Mouse (Mus musculus): ENCODE results near the gene Lmf1. TPM values are rescaled to one million over a fixed set of nuclear protein-coding genes. Genes with fewer than 3 reads are reported as not detected.

The Lmf1 gene
- polyA plus RNA-seq, 1 experiment from 2014 or later = 20.9 TPM

DNA sequence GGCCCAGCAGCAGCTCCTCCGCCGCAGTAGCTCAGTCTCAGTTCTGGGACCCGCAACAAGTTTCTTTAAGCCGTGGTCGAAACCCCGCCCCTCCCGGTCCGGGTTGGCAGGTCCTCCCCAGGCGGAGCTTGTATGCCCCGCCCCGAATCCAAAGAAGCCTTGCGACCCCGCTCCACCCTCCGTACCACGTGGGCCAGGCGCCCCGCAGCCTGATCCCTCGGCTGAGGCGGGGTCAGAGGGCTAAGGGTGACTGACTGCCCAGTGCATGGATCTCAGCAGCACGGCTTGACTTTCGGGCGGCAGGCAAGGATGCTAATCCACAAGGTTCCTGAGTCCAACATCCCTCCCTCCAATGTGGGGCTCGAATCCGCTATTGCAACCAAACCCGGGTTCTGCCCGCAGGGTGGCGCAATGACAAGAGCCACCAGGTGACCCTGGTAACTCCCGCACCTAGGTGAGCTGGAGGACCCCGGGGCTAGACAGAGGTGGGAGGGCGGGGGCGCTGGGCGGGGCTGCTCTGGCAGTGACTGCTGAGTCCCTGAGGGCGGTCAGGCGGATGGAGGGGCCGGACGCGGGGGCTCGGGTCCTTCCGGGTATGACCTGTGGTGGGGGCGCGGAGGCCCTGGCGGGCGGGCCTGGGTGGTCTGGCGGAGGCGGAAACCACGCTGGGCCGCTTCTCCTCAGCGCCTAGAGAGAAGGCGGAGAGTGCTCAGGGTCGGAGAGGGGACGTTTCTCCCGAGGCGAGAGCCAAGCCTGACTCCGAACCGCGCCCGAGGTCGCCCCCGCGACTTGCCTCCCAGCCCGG is 8.0 kb upstream of the Lmf1 start, which contains the start of gene Sox8:
TSS of gene Sox8 (minus strand) at position 39 of the 805 bp plus-strand sequence.
- Histone ChIP-seq H3K9ac (peak within 1 kb of the TSS; percentile 69), H3K4me3 (peak within 1 kb of the TSS; percentile 53), H3K27ac (no peak within 1 kb of the TSS), H3K4me2 (peak within 1 kb of the TSS; percentile 82), H3K27me3 (peaks cover 48% of the 10 kb centered on the region), H3K4me1 (peaks cover 68% of the 10 kb centered on the region), H3K9me3 (replicated peaks) (no peaks in the 10 kb centered on the region), H3K36me3 (ENCODE audit: poor library complexity, severe bottlenecking) (peaks cover 9% of the 10 kb centered on the region; the same call in 1 of the 2 replicates)
- under 1% methylated on average over 60 of the region's 61 CpGs for WGBS
- peak; percentile 65 for ATAC-seq

DNA sequence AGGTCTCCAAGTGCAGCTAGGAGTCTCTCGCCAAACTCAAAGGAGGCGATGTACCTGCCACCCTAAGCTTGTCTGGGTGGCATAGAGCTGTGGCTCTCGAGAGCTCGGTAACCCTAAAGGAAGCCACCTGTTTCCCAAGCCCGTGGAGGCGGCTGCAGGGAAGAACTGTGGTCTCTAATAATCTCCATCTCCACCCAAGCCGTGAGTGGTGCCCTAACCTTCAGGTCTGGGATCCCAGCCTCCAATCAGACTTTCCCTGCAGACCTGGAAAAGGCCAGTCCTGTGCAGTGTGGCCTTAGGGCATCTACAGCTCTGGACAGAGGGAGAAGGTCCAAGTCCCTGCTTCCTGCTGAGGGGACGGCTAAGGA is 7.4 kb upstream of the Lmf1 start:
- H3K4me1 ChIP-seq = peaks cover 64% of the 10 kb centered on the region
- no peak for ATAC-seq

DNA sequence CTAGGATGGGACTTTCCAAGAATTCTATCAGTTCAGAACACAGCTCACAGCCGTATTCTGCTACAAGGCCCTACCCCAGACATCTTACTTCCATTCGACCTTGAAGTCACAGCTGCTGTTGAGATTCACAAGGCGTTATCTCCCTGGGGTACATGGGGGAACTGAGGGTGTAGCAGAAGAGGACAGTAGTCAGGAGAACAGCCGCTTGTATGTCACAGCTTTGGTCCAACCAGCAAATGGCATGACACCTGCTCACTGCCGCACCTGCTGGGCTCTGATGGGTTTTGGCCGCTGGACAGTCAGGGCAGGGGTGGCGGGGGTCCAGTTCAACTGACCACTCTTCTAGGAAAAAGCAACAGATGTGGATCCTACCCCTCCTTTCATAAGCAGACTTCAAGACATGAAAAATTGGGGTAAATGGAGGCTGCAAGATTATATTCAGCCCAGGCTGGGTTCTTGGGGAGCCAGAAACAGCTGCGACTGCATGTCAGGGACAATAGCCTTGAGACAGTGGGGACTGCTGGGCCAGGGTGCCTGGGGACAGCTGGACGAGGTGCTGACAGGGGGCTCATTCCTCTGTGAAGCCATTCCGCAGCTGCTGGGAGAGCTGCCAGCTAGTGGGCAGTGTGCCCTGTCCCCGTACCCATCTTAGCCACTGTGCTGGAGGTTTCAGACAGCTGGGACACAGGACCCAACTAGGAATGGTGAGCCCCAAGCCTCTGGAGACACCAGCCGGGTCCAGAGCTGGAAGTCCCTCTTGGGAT is 3.5 kb upstream of the Lmf1 start:
- Histone ChIP-seq H3K27me3 (peaks cover 31% of the 10 kb centered on the region), H3K4me3 (no peak overlapping the region), H3K4me1 (peaks cover 48% of the 10 kb centered on the region), H3K4me2 (no peak overlapping the region), H3K27ac (no peak overlapping the region), H3K9ac (0 out of 2 replicates have a peak overlapping the region, but pooled peaks have one; percentile 19), H3K36me3 (ENCODE audit: poor library complexity, severe bottlenecking) (no peaks in the 10 kb centered on the region), H3K9me3 (replicated peaks) (no peaks in the 10 kb centered on the region)
- WGBS = 64% methylated on average over 12 of the region's 12 CpGs
- no peak for ATAC-seq

More for the DNA sequence above, 7.4 kb upstream of the Lmf1 start:
- WGBS = 4% methylated on average over 8 of the region's 8 CpGs
- Histone ChIP-seq H3K4me3 (peak overlapping the region; percentile 53), H3K27ac (no peak overlapping the region), H3K4me2 (peak overlapping the region; percentile 82), H3K9me3 (replicated peaks) (no peaks in the 10 kb centered on the region), H3K36me3 (ENCODE audit: poor library complexity, severe bottlenecking) (peaks cover 9% of the 10 kb centered on the region; the same call in 1 of the 2 replicates), H3K9ac (peak overlapping the region; percentile 69), H3K27me3 (peaks cover 48% of the 10 kb centered on the region)

DNA sequence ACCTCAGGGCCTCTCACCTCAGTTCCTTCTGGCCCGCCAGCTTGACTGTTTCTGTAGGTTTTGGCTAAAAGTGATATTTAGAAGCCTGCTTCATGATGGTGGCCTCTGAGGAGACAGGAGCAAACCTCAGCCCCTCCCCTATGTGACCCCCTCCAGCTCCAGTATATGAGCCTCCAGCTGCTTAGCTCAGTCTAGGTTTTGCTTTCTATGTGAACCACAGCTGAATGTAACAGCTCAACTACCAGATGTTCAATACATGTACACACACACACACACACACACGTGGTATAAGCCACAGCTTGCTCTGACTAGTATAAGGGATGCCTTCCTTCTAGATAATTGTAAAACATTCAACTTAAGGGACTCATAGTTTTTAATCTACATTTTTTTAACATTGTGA is 2.9 kb upstream of the Lmf1 start:
- no peak overlapping the region for H3K9ac ChIP-seq
- ATAC-seq = no peak
- H3K36me3 ChIP-seq (ENCODE audit: poor library complexity, severe bottlenecking) = no peaks in the 10 kb centered on the region
- H3K27ac ChIP-seq = no peak overlapping the region
- H3K9me3 ChIP-seq (replicated peaks) = no peaks in the 10 kb centered on the region
- 74% methylated on average over 2 of the region's 2 CpGs for WGBS
- peaks cover 26% of the 10 kb centered on the region for H3K27me3 ChIP-seq
- H3K4me3 ChIP-seq = no peak overlapping the region
- peaks cover 42% of the 10 kb centered on the region for H3K4me1 ChIP-seq
- no peak overlapping the region for H3K4me2 ChIP-seq

DNA sequence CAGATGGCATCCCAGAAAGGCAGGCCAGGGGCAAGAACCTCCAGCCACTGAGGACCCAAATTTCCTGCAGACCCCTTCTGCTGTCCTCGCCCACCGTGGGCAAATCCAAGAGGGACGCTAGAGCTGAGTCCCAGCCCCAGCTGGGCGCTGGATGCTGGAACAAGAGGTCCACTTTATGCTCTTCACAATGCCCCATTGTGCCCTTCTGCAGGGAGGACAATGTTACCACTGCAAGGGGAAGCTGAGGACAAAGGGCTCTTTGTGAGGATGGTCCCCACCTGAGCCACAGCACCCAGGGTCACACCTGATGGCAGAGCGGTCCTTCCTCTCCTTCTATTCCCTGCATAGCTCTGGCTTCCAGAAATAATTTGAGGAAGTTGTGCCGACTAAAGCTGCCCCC is 1.6 kb upstream of the Lmf1 start:
- H3K27me3 ChIP-seq = peaks cover 15% of the 10 kb centered on the region
- H3K4me1 ChIP-seq = peaks cover 42% of the 10 kb centered on the region
- ATAC-seq = no peak
- H3K4me3 ChIP-seq = no peak overlapping the region
- H3K9ac ChIP-seq = no peak overlapping the region
- 42% methylated on average over 6 of the region's 6 CpGs for WGBS
- H3K9me3 ChIP-seq (replicated peaks) = no peaks in the 10 kb centered on the region
- H3K36me3 ChIP-seq (ENCODE audit: poor library complexity, severe bottlenecking) = no peaks in the 10 kb centered on the region
- no peak overlapping the region for H3K4me2 ChIP-seq
- no peak overlapping the region for H3K27ac ChIP-seq

DNA sequence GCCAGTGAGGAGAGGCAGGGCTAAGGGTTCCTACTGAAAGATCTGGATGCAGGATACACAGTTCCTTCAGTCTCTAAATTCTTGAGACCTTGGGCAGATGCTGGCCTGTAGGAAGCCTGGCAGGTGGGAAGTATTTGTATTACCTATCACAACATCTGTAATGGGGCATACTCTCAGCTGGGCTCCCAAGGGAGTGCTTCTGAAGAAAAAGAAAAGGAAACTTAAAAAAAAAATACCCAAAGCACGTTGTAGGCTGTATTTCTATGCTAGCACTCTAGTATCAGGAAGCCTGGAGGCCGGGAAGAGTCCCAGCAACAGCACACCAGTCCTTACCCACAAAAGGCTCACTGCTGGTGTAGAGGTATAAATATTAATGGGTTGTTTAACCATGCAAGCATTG is 1.2 kb upstream of the Lmf1 start:
- H3K36me3 ChIP-seq (ENCODE audit: poor library complexity, severe bottlenecking) = no peaks in the 10 kb centered on the region
- 51% methylated on average over 2 of the region's 2 CpGs for WGBS
- no peak for ATAC-seq
- H3K9me3 ChIP-seq (replicated peaks) = no peaks in the 10 kb centered on the region
- no peak overlapping the region for H3K9ac ChIP-seq
- H3K4me2 ChIP-seq = no peak overlapping the region
- no peak overlapping the region for H3K4me3 ChIP-seq
- peaks cover 11% of the 10 kb centered on the region; the same call in 1 of the 2 replicates for H3K27me3 ChIP-seq
- peaks cover 44% of the 10 kb centered on the region for H3K4me1 ChIP-seq
- no peak overlapping the region for H3K27ac ChIP-seq

DNA sequence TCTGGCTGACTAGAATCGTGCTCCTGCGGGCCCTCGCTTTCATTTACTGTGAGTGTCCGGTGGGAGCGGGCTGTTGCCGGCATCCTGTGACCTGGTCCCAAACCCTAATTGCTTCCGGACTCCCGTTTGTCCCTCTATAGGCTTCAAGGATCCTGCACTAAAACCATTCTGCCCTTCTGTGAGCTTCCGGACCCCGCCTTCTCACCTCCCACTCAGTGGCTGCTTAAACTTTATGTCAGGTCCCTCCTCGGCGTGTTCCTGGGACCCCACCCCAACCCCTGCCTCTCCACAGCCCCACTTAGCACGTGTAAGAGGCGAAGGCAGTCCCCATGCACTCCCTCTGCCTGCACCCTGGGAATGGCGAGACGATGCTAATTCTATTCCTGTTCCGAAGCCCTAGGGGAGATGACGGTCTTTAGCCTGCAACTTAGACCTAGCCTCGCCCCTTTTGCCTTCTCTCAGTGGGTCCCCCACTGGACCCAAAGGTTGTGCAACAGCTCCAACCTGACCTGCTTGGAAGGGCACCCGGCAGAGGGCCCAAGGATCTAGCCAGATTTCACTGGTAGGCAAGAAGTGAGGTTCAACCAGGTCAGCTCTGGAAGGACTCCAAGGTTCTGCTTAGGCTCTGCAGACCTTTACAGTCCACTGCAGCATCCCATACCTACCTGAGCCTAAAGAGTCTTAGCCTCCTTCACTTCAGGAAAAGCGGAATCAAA is 605 bp downstream of the Lmf1 start:
- no peaks in the 10 kb centered on the region for H3K9me3 ChIP-seq (replicated peaks)
- H3K4me3 ChIP-seq = peak overlapping the region; percentile 70
- H3K27me3 ChIP-seq = no peaks in the 10 kb centered on the region
- peak overlapping the region; percentile 87 for H3K9ac ChIP-seq
- H3K36me3 ChIP-seq (ENCODE audit: poor library complexity, severe bottlenecking) = no peaks in the 10 kb centered on the region
- WGBS = 6% methylated on average over 21 of the region's 21 CpGs
- peak; percentile 41 for ATAC-seq
- H3K4me1 ChIP-seq = peaks cover 41% of the 10 kb centered on the region
- peak overlapping the region; percentile 52 for H3K27ac ChIP-seq
- H3K4me2 ChIP-seq = peak overlapping the region; percentile 91

DNA sequence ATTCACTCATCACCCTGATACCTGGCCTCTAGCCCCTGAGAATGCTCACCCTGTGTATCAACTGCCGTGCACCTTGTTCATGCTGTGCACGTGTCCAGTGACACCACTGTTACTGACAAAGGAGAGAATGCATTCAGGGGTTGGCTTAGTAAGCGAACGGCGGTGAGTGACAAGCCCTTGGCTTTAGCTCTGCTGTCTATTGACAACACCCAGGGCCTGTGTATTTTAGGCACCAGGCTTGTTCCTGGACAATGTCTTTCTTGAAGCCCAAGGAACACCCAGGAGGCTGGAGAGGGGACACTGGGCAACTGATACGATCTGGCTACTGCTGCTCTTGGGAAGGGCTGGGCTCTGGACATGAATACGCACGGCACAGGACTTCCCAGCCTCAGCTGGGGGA is 3.2 kb downstream of the Lmf1 start:
- ATAC-seq = no peak
- 69% methylated on average over 8 of the region's 8 CpGs for WGBS

DNA sequence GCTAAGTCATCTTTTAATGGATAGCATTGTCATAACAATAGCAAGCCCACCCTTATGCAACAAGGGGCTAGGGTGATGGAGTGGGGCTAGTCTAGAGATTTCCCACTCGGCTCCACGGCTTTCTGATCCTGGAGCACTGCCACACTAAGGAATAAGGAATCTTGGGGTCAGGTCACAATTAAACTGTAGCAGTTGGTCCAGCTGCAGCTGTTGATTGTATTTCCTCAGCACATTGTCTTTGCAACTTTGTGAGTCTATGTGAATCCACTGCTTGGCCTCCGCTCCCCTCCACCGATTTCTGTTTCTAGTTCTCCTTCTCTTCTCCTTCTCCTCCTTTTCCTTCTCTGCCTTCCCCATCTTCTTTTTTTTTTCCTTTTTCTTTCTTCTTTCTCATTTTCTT is 4.2 kb downstream of the Lmf1 start:
- 78% methylated on average over 4 of the region's 4 CpGs for WGBS
- H3K4me1 ChIP-seq = peaks cover 26% of the 10 kb centered on the region
- H3K4me2 ChIP-seq = no peak overlapping the region
- peaks cover 31% of the 10 kb centered on the region for H3K36me3 ChIP-seq (ENCODE audit: poor library complexity, severe bottlenecking)
- no peak for ATAC-seq
- no peak overlapping the region for H3K9ac ChIP-seq
- H3K4me3 ChIP-seq = no peak overlapping the region
- no peak overlapping the region for H3K27ac ChIP-seq
- no peaks in the 10 kb centered on the region for H3K27me3 ChIP-seq
- H3K9me3 ChIP-seq (replicated peaks) = no peaks in the 10 kb centered on the region

More for the DNA sequence above, 3.2 kb downstream of the Lmf1 start:
- no peaks in the 10 kb centered on the region for H3K27me3 ChIP-seq
- no peak overlapping the region for H3K4me2 ChIP-seq
- H3K9me3 ChIP-seq (replicated peaks) = no peaks in the 10 kb centered on the region
- peaks cover 29% of the 10 kb centered on the region for H3K4me1 ChIP-seq
- H3K27ac ChIP-seq = no peak overlapping the region
- H3K36me3 ChIP-seq (ENCODE audit: poor library complexity, severe bottlenecking) = peaks cover 22% of the 10 kb centered on the region
- H3K4me3 ChIP-seq = no peak overlapping the region
- H3K9ac ChIP-seq = no peak overlapping the region

DNA sequence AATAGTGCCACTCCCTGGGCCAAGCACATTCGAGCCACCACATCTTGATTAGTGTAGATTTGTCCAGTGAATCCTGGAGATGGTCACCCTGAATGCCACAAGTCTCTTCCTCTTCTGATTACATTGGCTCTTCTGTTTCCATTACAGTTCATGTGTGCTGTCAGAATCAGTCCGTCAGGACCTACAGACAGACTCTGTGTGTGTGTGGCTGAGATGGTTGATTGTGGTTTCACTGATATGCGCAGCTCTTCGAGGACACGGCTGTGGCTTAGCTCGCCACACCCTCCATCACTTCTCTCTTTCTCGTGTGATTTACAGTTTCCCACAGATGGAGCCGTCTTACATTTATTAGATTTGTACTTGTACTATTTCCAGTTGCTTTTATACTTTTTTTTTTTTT is 5.0 kb downstream of the Lmf1 start:
- no peak overlapping the region for H3K27ac ChIP-seq
- no peaks in the 10 kb centered on the region for H3K27me3 ChIP-seq
- H3K36me3 ChIP-seq (ENCODE audit: poor library complexity, severe bottlenecking) = peaks cover 38% of the 10 kb centered on the region
- ATAC-seq = no peak
- no peak overlapping the region for H3K9ac ChIP-seq
- no peaks in the 10 kb centered on the region for H3K9me3 ChIP-seq (replicated peaks)
- peaks cover 18% of the 10 kb centered on the region for H3K4me1 ChIP-seq
- H3K4me3 ChIP-seq = no peak overlapping the region
- 88% methylated on average over 8 of the region's 8 CpGs for WGBS
- H3K4me2 ChIP-seq = no peak overlapping the region

DNA sequence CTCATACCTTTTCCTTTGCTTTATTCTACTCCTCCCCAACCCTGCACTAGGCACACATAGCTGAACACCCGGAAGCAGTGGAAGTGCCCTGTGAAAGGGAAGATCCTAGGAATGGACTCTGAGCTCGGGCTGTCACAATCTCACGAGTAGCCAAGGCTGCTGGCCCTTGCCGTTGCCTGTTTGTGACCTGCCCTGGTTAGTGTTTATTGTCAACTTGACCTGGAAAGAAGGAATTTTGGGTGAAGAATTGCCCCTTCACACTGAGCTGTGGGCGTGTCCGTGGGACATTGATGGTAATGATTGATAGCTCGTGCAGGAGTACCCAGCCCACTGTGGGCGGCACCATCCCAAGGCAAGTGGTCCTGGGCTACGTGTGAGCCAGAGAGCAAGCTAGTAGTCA is 5.8 kb downstream of the Lmf1 start:
- Histone ChIP-seq H3K9ac (no peak overlapping the region), H3K4me2 (no peak overlapping the region), H3K36me3 (ENCODE audit: poor library complexity, severe bottlenecking) (peaks cover 46% of the 10 kb centered on the region), H3K4me1 (peaks cover 15% of the 10 kb centered on the region), H3K9me3 (replicated peaks) (no peaks in the 10 kb centered on the region), H3K27ac (no peak overlapping the region), H3K27me3 (no peaks in the 10 kb centered on the region), H3K4me3 (no peak overlapping the region)
- ATAC-seq = no peak
- WGBS = 91% methylated on average over 9 of the region's 9 CpGs

DNA sequence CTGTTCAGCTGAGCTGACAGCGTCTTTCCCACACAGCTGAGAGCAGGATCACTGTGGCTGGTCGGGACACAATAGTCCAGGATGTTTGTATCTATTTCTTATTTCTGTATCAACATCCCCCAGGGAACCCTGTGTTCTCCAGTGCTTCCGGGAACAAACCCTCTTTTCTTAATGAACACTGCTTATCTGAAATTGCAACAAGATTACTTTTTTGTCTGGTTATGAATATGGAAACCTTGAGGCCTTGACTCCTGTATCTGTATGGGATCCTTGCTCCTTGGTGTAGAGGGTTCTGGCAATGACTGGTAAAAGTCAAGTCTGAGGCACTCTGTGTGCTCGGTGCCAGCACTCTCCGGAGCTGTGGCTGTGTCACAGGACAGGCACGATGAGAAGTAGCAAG is 11.2 kb downstream of the Lmf1 start:
- 97% methylated on average over 6 of the region's 6 CpGs for WGBS
- Histone ChIP-seq H3K4me2 (no peak overlapping the region), H3K4me3 (no peak overlapping the region), H3K9me3 (replicated peaks) (no peaks in the 10 kb centered on the region), H3K27me3 (no peaks in the 10 kb centered on the region), H3K9ac (no peak overlapping the region), H3K4me1 (peaks cover 12% of the 10 kb centered on the region), H3K36me3 (ENCODE audit: poor library complexity, severe bottlenecking) (peaks cover 56% of the 10 kb centered on the region), H3K27ac (no peak overlapping the region)
- no peak for ATAC-seq
